Mouse (Mus musculus) hindbrain, embryonic 14.5 days (tissue): ENCODE results near the gene Cxcr5. TPM values are rescaled to one million over a fixed set of nuclear protein-coding genes. Genes with fewer than 3 reads are reported as not detected.
A peak's percentile ranks its signal among the peaks of the same experiment; 100 is the strongest.

ENCODE experiments used
- ATAC-seq: fragments of 200-750 bp; cut with Nextera tagmentation; 2 replicates; pipeline ENCODE4 v1.8.0; 2017; ENCODE audit warnings: moderate number of reproducible peaks, mild to moderate bottlenecking, moderate TSS enrichment, moderate library complexity; ENCODE audit not compliant: low FRiP score
- DNase-seq: peaks from one replicate; pipeline ENCODE4 v3.0.0-alpha.2; 2015; ENCODE audit warnings: low spot score
- H3K27ac ChIP-seq: fragments of 300-500 bp; sonication (generic); 2 replicates; pipeline ENCODE4 v1.5.1; 2014; ENCODE audit warnings: mild to moderate bottlenecking, moderate library complexity
- H3K27me3 ChIP-seq: fragments of 300-500 bp; sonication (generic); 2 replicates; pipeline ENCODE4 v1.6.1; 2014; ENCODE audit warnings: mild to moderate bottlenecking, low read length, mixed read lengths; ENCODE audit not compliant: control insufficient read depth, insufficient read depth
- H3K36me3 ChIP-seq: fragments of 300-500 bp; sonication (generic); replicated peaks from 2 replicates; pipeline ENCODE4 v1.6.1; 2014; ENCODE audit not compliant: control insufficient read depth, insufficient read depth
- H3K4me1 ChIP-seq: fragments of 300-500 bp; sonication (generic); replicated peaks from 2 replicates; pipeline ENCODE4 v1.6.1; 2014; ENCODE audit warnings: antibody characterized with exemption, low read length, mixed read lengths; ENCODE audit not compliant: control insufficient read depth, insufficient read depth
- H3K4me2 ChIP-seq: fragments of 300-500 bp; sonication (generic); replicated peaks from 2 replicates; pipeline ENCODE4 v1.6.1; 2014; ENCODE audit warnings: mild to moderate bottlenecking, moderate library complexity
- H3K4me3 ChIP-seq: fragments of 300-500 bp; sonication (generic); replicated peaks from 2 replicates; pipeline ENCODE4 v1.5.1; 2014; ENCODE audit warnings: mild to moderate bottlenecking, low read length
- H3K9ac ChIP-seq: fragments of 300-500 bp; sonication (generic); 2 replicates; pipeline ENCODE4 v1.6.1; 2014
- H3K9me3 ChIP-seq: fragments of 300-500 bp; sonication (generic); 2 replicates; pipeline ENCODE4 v1.6.1; 2016; ENCODE audit warnings: low read length; ENCODE audit not compliant: control insufficient read depth
- WGBS: fragments of 180-500 bp; shearing (Covaris S2); extraction: QIAGEN DNeasy Blood & Tissue Kit; methylation state at CpG from one replicate; pipeline ENCODE4 v1.1.7; 2014; 5-methylcytosine and 5-hydroxymethylcytosine counted together
- polyA plus RNA-seq: library from polyadenylated mRNA; unstranded; fragments of >200 nt; fragmentation: Nextera tagmentation; extraction: Ambion mirVana; gene quantifications from 2 replicates; pipeline ENCODE4 v1.2.1, GENCODE M21; 2014

Cxcr5 gene
- polyA plus RNA-seq, 1 experiment from 2014 or later, result not detected

- Histone ChIP-seq H3K4me2 (peak overlapping the region; percentile 75), H3K4me3 (peak overlapping the region; percentile 100; the same call in 1 of the 2 replicates), H3K9me3 (no peaks in the 10 kb centered on the region), H3K4me1 (peaks cover 39% of the 10 kb centered on the region), H3K27me3 (no peaks in the 10 kb centered on the region), H3K36me3 (peaks cover 7% of the 10 kb centered on the region), H3K9ac (no peak overlapping the region), H3K27ac (peak overlapping the region; percentile 65)
- ATAC-seq, result no peak
- 70% methylated on average over 6 of the region's 6 CpGs for WGBS
- no peak for DNase-seq
Measured at GRCm38 (mm10) chr9:44602766-44603165, 41.1 kb upstream of the Cxcr5 start.

GRCm38 (mm10) chr9:44600801-44601200 is 39.1 kb upstream of the Cxcr5 start:
- Histone ChIP-seq H3K27me3 (no peaks in the 10 kb centered on the region), H3K9ac (no peak overlapping the region), H3K4me3 (no peak overlapping the region), H3K4me1 (peaks cover 24% of the 10 kb centered on the region), H3K4me2 (no peak overlapping the region), H3K9me3 (no peaks in the 10 kb centered on the region), H3K27ac (no peak overlapping the region), H3K36me3 (no peaks in the 10 kb centered on the region)
- DNase-seq (no peak), ATAC-seq (no peak)
- WGBS, result 82% methylated on average over 6 of the region's 6 CpGs

GRCm38 (mm10) chr9:44599616-44600015 is 37.9 kb upstream of the Cxcr5 start:
- no peak for ATAC-seq
- Histone ChIP-seq H3K9me3 (no peaks in the 10 kb centered on the region), H3K4me2 (peak overlapping the region; percentile 45; the same call in 1 of the 2 replicates), H3K4me3 (no peak overlapping the region), H3K27me3 (no peaks in the 10 kb centered on the region), H3K27ac (peak overlapping the region; percentile 44; the same call in 1 of the 2 replicates), H3K4me1 (peaks cover 24% of the 10 kb centered on the region), H3K36me3 (no peaks in the 10 kb centered on the region), H3K9ac (peak overlapping the region; percentile 37; the same call in 1 of the 2 replicates)
- WGBS, result 18% methylated on average over 5 of the region's 6 CpGs
- no peak for DNase-seq

GRCm38 (mm10) chr9:44598899-44599495 is 37.3 kb upstream of the Cxcr5 start:
- H3K27ac ChIP-seq, result peak overlapping the region; percentile 44
- H3K27me3 ChIP-seq, result no peaks in the 10 kb centered on the region
- H3K36me3 ChIP-seq, result no peaks in the 10 kb centered on the region
- peak overlapping the region; percentile 45 for H3K4me2 ChIP-seq
- ATAC-seq (peak; percentile 59; the same call in 1 of the 2 replicates), DNase-seq (peak; percentile 42)
- no peaks in the 10 kb centered on the region for H3K9me3 ChIP-seq
- peaks cover 24% of the 10 kb centered on the region for H3K4me1 ChIP-seq
- WGBS, result 4% methylated on average over 18 of the region's 18 CpGs
- peak overlapping the region; percentile 37 for H3K9ac ChIP-seq
- 0 out of 2 replicates have a peak overlapping the region, but pooled peaks have one; percentile 2 for H3K4me3 ChIP-seq

GRCm38 (mm10) chr9:44597742-44598141 is 36.1 kb upstream of the Cxcr5 start:
- WGBS, result 86% methylated on average over 2 of the region's 2 CpGs
- Histone ChIP-seq H3K9me3 (no peaks in the 10 kb centered on the region), H3K27ac (no peak overlapping the region), H3K4me2 (no peak overlapping the region), H3K36me3 (no peaks in the 10 kb centered on the region), H3K27me3 (no peaks in the 10 kb centered on the region), H3K4me3 (no peak overlapping the region), H3K4me1 (peaks cover 19% of the 10 kb centered on the region), H3K9ac (no peak overlapping the region)
- DNase-seq (no peak), ATAC-seq (no peak)

GRCm38 (mm10) chr9:44595537-44595930 is 33.9 kb upstream of the Cxcr5 start:
- Histone ChIP-seq H3K9me3 (no peaks in the 10 kb centered on the region), H3K27me3 (no peaks in the 10 kb centered on the region), H3K36me3 (no peaks in the 10 kb centered on the region), H3K9ac (no peak overlapping the region), H3K4me1 (peaks cover 17% of the 10 kb centered on the region; the same call in 1 of the 2 replicates), H3K4me2 (no peak overlapping the region), H3K4me3 (no peak overlapping the region), H3K27ac (no peak overlapping the region)
- ATAC-seq (no peak), DNase-seq (no peak)
- 91% methylated on average over 1 of the region's 1 CpGs for WGBS

GRCm38 (mm10) chr9:44594901-44595536 is 33.3 kb upstream of the Cxcr5 start:
- WGBS, result 80% methylated on average over 9 of the region's 9 CpGs
- no peak overlapping the region for H3K9ac ChIP-seq
- no peak for ATAC-seq

GRCm38 (mm10) chr9:44593886-44594285 is 32.2 kb upstream of the Cxcr5 start:
- Histone ChIP-seq H3K9ac (no peak overlapping the region), H3K9me3 (no peaks in the 10 kb centered on the region), H3K27me3 (no peaks in the 10 kb centered on the region), H3K36me3 (no peaks in the 10 kb centered on the region), H3K4me3 (no peak overlapping the region), H3K4me1 (peaks cover 8% of the 10 kb centered on the region; the same call in 1 of the 2 replicates), H3K27ac (no peak overlapping the region), H3K4me2 (no peak overlapping the region)
- 95% methylated on average over 4 of the region's 4 CpGs for WGBS
- DNase-seq (no peak), ATAC-seq (no peak)

More at GRCm38 (mm10) chr9:44594901-44595536, 33.3 kb upstream of the Cxcr5 start:
- Histone ChIP-seq H3K27ac (no peak overlapping the region), H3K9me3 (no peaks in the 10 kb centered on the region), H3K4me3 (no peak overlapping the region), H3K4me1 (peaks cover 17% of the 10 kb centered on the region; the same call in 1 of the 2 replicates), H3K27me3 (no peaks in the 10 kb centered on the region), H3K36me3 (no peaks in the 10 kb centered on the region), H3K4me2 (no peak overlapping the region)
- DNase-seq, result no peak

GRCm38 (mm10) chr9:44593221-44593620 is 31.5 kb upstream of the Cxcr5 start:
- Histone ChIP-seq H3K36me3 (no peaks in the 10 kb centered on the region), H3K9me3 (no peaks in the 10 kb centered on the region), H3K4me3 (no peak overlapping the region), H3K4me1 (peaks cover 2% of the 10 kb centered on the region; the same call in 1 of the 2 replicates), H3K27ac (no peak overlapping the region), H3K27me3 (no peaks in the 10 kb centered on the region), H3K9ac (no peak overlapping the region), H3K4me2 (no peak overlapping the region)
- no peak for ATAC-seq
- DNase-seq, result no peak
- 81% methylated on average over 4 of the region's 4 CpGs for WGBS
